Mouse (Mus musculus): Measurements from ENCODE around the gene Cntn5. TPM values are rescaled to one million over a fixed set of nuclear protein-coding genes. Genes with fewer than 3 reads are reported as not detected.

Gene Cntn5
- total and polyA plus RNA-seq, 2 experiments from 2014 or later, result 17.6 TPM

GRCm38 (mm10) chr9:9984028-9984427 is 920.5 kb downstream of the Cntn5 start:
- Histone ChIP-seq H3K4me2 (ENCODE audit: low read depth, low read length) (no peak overlapping the region), H3K4me3 (ENCODE audit: low read length) (no peak overlapping the region), H3K4me1 (ENCODE audit: insufficient read depth, low read length) (no peaks in the 10 kb centered on the region), H3K36me3 (ENCODE audit: insufficient read depth, low read length) (no peaks in the 10 kb centered on the region), H3K27me3 (ENCODE audit: insufficient read depth, low read length) (no peaks in the 10 kb centered on the region), H3K9ac (replicated peaks; ENCODE audit: low read length) (no peak overlapping the region), H3K27ac (no peak overlapping the region), H3K9me3 (ENCODE audit: low read length) (no peaks in the 10 kb centered on the region)
- 77% methylated on average over 8 of the region's 8 CpGs for WGBS
- ATAC-seq (no peak), DNase-seq (ENCODE audit: low spot score) (no peak)
- TF ChIP-seq CTCF (IDR thresholded peaks at IDR 0.05; ENCODE audit: low read depth), result no peak

GRCm38 (mm10) chr9:9983220-9983619 is 921.4 kb downstream of the Cntn5 start:
- DNase-seq (ENCODE audit: low spot score) (no peak), ATAC-seq (no peak)
- H3K4me3 ChIP-seq (ENCODE audit: low read length), result no peak overlapping the region
- H3K27ac ChIP-seq, result no peak overlapping the region
- WGBS, result 72% methylated on average over 2 of the region's 2 CpGs
- H3K9ac ChIP-seq (replicated peaks; ENCODE audit: low read length), result no peak overlapping the region
- no peak for TF ChIP-seq CTCF (IDR thresholded peaks at IDR 0.05; ENCODE audit: low read depth)
- H3K27me3 ChIP-seq (ENCODE audit: insufficient read depth, low read length), result no peaks in the 10 kb centered on the region
- H3K36me3 ChIP-seq (ENCODE audit: insufficient read depth, low read length), result no peaks in the 10 kb centered on the region
- H3K9me3 ChIP-seq (ENCODE audit: low read length), result no peaks in the 10 kb centered on the region
- H3K4me1 ChIP-seq (ENCODE audit: insufficient read depth, low read length), result no peaks in the 10 kb centered on the region
- no peak overlapping the region for H3K4me2 ChIP-seq (ENCODE audit: low read depth, low read length)

GRCm38 (mm10) chr9:9965370-9965769 is 939.2 kb downstream of the Cntn5 start:
- WGBS, result 89% methylated on average over 4 of the region's 4 CpGs

GRCm38 (mm10) chr9:9960610-9961172 is 943.9 kb downstream of the Cntn5 start:
- no peaks in the 10 kb centered on the region for H3K27me3 ChIP-seq (ENCODE audit: insufficient read depth, low read length)
- no peak overlapping the region for H3K27ac ChIP-seq
- no peaks in the 10 kb centered on the region for H3K4me1 ChIP-seq (ENCODE audit: insufficient read depth, low read length)
- no peak for ATAC-seq
- H3K9ac ChIP-seq (replicated peaks; ENCODE audit: low read length), result no peak overlapping the region
- H3K9me3 ChIP-seq (ENCODE audit: low read length), result no peaks in the 10 kb centered on the region
- peak; percentile 3 for DNase-seq (ENCODE audit: low spot score)
- no peak overlapping the region for H3K4me3 ChIP-seq (ENCODE audit: low read length)
- no peak for TF ChIP-seq CTCF (IDR thresholded peaks at IDR 0.05; ENCODE audit: low read depth)
- no peaks in the 10 kb centered on the region for H3K36me3 ChIP-seq (ENCODE audit: insufficient read depth, low read length)
- no peak overlapping the region for H3K4me2 ChIP-seq (ENCODE audit: low read depth, low read length)

More at GRCm38 (mm10) chr9:9965370-9965769, 939.2 kb downstream of the Cntn5 start:
- H3K4me3 ChIP-seq (ENCODE audit: low read length), result no peak overlapping the region
- TF ChIP-seq CTCF (IDR thresholded peaks at IDR 0.05; ENCODE audit: low read depth), result no peak
- no peak overlapping the region for H3K9ac ChIP-seq (replicated peaks; ENCODE audit: low read length)
- H3K36me3 ChIP-seq (ENCODE audit: insufficient read depth, low read length), result no peaks in the 10 kb centered on the region
- H3K27me3 ChIP-seq (ENCODE audit: insufficient read depth, low read length), result no peaks in the 10 kb centered on the region
- H3K27ac ChIP-seq, result no peak overlapping the region
- ATAC-seq (no peak), DNase-seq (ENCODE audit: low spot score) (no peak)
- no peaks in the 10 kb centered on the region for H3K4me1 ChIP-seq (ENCODE audit: insufficient read depth, low read length)
- H3K4me2 ChIP-seq (ENCODE audit: low read depth, low read length), result no peak overlapping the region
- no peaks in the 10 kb centered on the region for H3K9me3 ChIP-seq (ENCODE audit: low read length)

- H3K27ac ChIP-seq, result no peak overlapping the region
- no peak overlapping the region for H3K4me2 ChIP-seq (ENCODE audit: low read depth, low read length)
- H3K4me3 ChIP-seq (ENCODE audit: low read length), result no peak overlapping the region
- no peak overlapping the region for H3K9ac ChIP-seq (replicated peaks; ENCODE audit: low read length)
- no peaks in the 10 kb centered on the region for H3K4me1 ChIP-seq (ENCODE audit: insufficient read depth, low read length)
- DNase-seq (ENCODE audit: low spot score) (no peak), ATAC-seq (no peak)
- whole genome bisulfite sequencing, result 54% methylated on average over 3 of the region's 3 CpGs
- TF ChIP-seq CTCF (IDR thresholded peaks at IDR 0.05; ENCODE audit: low read depth), result no peak
- H3K27me3 ChIP-seq (ENCODE audit: insufficient read depth, low read length), result no peaks in the 10 kb centered on the region
- no peaks in the 10 kb centered on the region for H3K9me3 ChIP-seq (ENCODE audit: low read length)
- no peaks in the 10 kb centered on the region for H3K36me3 ChIP-seq (ENCODE audit: insufficient read depth, low read length)
These were observed 955.2 kb downstream of the Cntn5 start for GRCm38 (mm10) chr9:9949346-9949745.

- no peaks in the 10 kb centered on the region for H3K27me3 ChIP-seq (ENCODE audit: insufficient read depth, low read length)
- H3K4me2 ChIP-seq (ENCODE audit: low read depth, low read length), result no peak overlapping the region
- DNase-seq (ENCODE audit: low spot score) (no peak), ATAC-seq (no peak)
- no peaks in the 10 kb centered on the region for H3K4me1 ChIP-seq (ENCODE audit: insufficient read depth, low read length)
- H3K27ac ChIP-seq, result no peak overlapping the region
- no peak for TF ChIP-seq CTCF (IDR thresholded peaks at IDR 0.05; ENCODE audit: low read depth)
- H3K36me3 ChIP-seq (ENCODE audit: insufficient read depth, low read length), result no peaks in the 10 kb centered on the region
- no peaks in the 10 kb centered on the region for H3K9me3 ChIP-seq (ENCODE audit: low read length)
- no peak overlapping the region for H3K4me3 ChIP-seq (ENCODE audit: low read length)
- H3K9ac ChIP-seq (replicated peaks; ENCODE audit: low read length), result no peak overlapping the region
- WGBS, result 65% methylated on average over 1 of the region's 1 CpGs
These were observed 959.7 kb downstream of the Cntn5 start for GRCm38 (mm10) chr9:9944872-9945271.
